Mouse (Mus musculus) thymus, adult 2 months (tissue): ENCODE data around the gene Ston2.

Source experiments
- CTCF ChIP-seq: fragments of 200-500 bp; IDR thresholded peaks from 2 replicates; pipeline ENCODE4 v1.5.1; 2012; ENCODE audit warnings: mild to moderate bottlenecking, control low read depth, low read length, moderate library complexity, borderline replicate concordance; ENCODE audit not compliant: control insufficient read depth, poor library complexity, insufficient read depth; ENCODE audit errors: extremely low read depth
- POLR2A ChIP-seq: fragments of 200-500 bp; IDR thresholded peaks from 2 replicates; pipeline ENCODE4 v1.6.1; 2012; ENCODE audit warnings: mild to moderate bottlenecking, low read length, control low read depth, moderate library complexity; ENCODE audit not compliant: control insufficient read depth, poor library complexity, insufficient read depth; ENCODE audit errors: extremely low read depth

DNA sequence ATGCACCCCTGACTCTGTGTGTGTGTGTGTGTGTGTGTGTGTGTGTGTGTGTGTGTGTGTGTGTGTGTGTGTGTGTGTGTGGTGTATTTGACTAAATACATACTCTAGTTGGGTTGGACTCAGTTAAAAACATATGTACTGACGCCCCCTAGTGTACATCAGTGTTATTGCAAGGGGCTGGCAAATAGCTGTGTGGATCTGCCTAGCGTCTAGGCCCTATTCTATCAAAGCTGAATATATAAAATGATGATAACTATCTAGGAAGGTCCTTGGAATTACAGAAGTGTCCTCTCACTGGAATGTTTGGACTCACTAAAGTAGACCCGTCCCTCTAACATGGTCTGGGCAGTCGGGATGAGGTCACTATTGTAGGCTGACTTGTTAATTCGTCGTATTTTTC is 1.6 kb upstream of the Ston2 start:
- no peak for TF ChIP-seq CTCF
- TF ChIP-seq POLR2A: no peak
